ENCODE assay signal across 15 mouse cellular contexts in genomic region chr11:64588601-64588989, GRCm38 (mm10).
DNase-seq lines count a peak whose midpoint lies in the region; ATAC-seq lines count a peak whose summit lies in the region.
"Had no signal": no experiment of that assay in that cellular context is flagged by ENCODE, and none has a peak within 500 bp of the region (broad histone marks: within the 10 kb centered on the region; RNA-seq: fewer than 3 reads in every experiment).

No protein-coding gene starts in this region.

- H3K27me3 ChIP-seq in kidney, embryonic 15.5 days: peaks cover 55% of the 10 kb centered on the region
- no peaks in the 10 kb centered on the region for H3K27me3 ChIP-seq in limb, embryonic 12.5 days
- H3K27me3 ChIP-seq: liver, embryonic 13.5 days had no signal

- no peak overlapping the region for H3K4me3 ChIP-seq in kidney, embryonic 15.5 days (replicated peaks)
- no peak overlapping the region for H3K4me3 ChIP-seq in limb, embryonic 12.5 days (replicated peaks)
- H3K4me3 ChIP-seq: liver, embryonic 13.5 days had no signal

- no peak overlapping the region for H3K27ac ChIP-seq in kidney, embryonic 15.5 days
- H3K27ac ChIP-seq in limb, embryonic 12.5 days: no peak overlapping the region
- H3K27ac ChIP-seq: kidney, postnatal 0 days; liver, embryonic 13.5 days had no signal

- H3K4me2 ChIP-seq in kidney, embryonic 15.5 days: no peak overlapping the region
- H3K4me2 ChIP-seq in limb, embryonic 12.5 days: peak overlapping the region; percentile 13; the same call in 1 of the 2 replicates
- H3K4me2 ChIP-seq: liver, embryonic 13.5 days had no signal

- no peaks in the 10 kb centered on the region for H3K9me3 ChIP-seq in kidney, embryonic 15.5 days (replicated peaks)
- H3K9me3 ChIP-seq in limb, embryonic 12.5 days: no peaks in the 10 kb centered on the region
- H3K9me3 ChIP-seq: liver, embryonic 13.5 days had no signal

- H3K36me3 ChIP-seq in kidney, embryonic 15.5 days: no peaks in the 10 kb centered on the region
- no peaks in the 10 kb centered on the region for H3K36me3 ChIP-seq in limb, embryonic 12.5 days
- H3K36me3 ChIP-seq: liver, embryonic 13.5 days had no signal

- peaks cover 13% of the 10 kb centered on the region for H3K4me1 ChIP-seq in kidney, embryonic 15.5 days
- peaks cover 25% of the 10 kb centered on the region for H3K4me1 ChIP-seq in limb, embryonic 12.5 days (replicated peaks)
- H3K4me1 ChIP-seq: liver, embryonic 13.5 days had no signal

- no peak overlapping the region for H3K9ac ChIP-seq in kidney, embryonic 15.5 days
- no peak overlapping the region for H3K9ac ChIP-seq in limb, embryonic 12.5 days (replicated peaks)
- H3K9ac ChIP-seq: liver, embryonic 13.5 days had no signal

- no peak for ATAC-seq in kidney, embryonic 15.5 days (replicated peaks; ENCODE audit: low FRiP score)
- ATAC-seq in limb, embryonic 12.5 days (ENCODE audit: insufficient number of reproducible peaks, insufficient read depth, low FRiP score, low TSS enrichment, low read depth): no peak
- ATAC-seq: activated CD4-positive, CD25-positive, alpha-beta regulatory T cell, adult 4 months; CD4-positive, CD25-positive, alpha-beta regulatory T cell, adult 4 months; forebrain, embryonic 14.5 days; inflammation-experienced regulatory T-cells, adult 6 months had no signal

- WGBS in kidney, embryonic 15.5 days: 38% methylated on average over 6 of the region's 6 CpGs
- 9% methylated on average over 6 of the region's 6 CpGs for WGBS in limb, embryonic 12.5 days

- DNase-seq in kidney, postnatal 4 days: peak; percentile 4 to 24
- DNase-seq in brain, adult 2 months (ENCODE audit: low read depth, low spot score): peak; percentile 6
- DNase-seq in embryo, embryonic 9.5 days (ENCODE audit: extremely low spot score): peak; percentile 14
- no peak for DNase-seq in layer of hippocampus, adult 9-10 months (ENCODE audit: low spot score)
- DNase-seq in left cerebral cortex, postnatal 14 days (ENCODE audit: low spot score in 2 of 2): no peak
- DNase-seq: cerebellum, adult 11-12 months; liver, embryonic 13.5 days; lung, postnatal 14 days had no signal

- intact Hi-C loops in left cerebral cortex, postnatal 14 days (cut with DNase I): no loop called here

Comparison
In these comparisons a context has a peak if more than half of its experiments do, and no peak if none do; other contexts are left out.
1. DNase-seq: peak in kidney, postnatal 4 days (2 of 2), brain, adult 2 months (single experiment) and embryo, embryonic 9.5 days (single experiment); none in layer of hippocampus, adult 9-10 months (single experiment) and left cerebral cortex, postnatal 14 days (0 of 2).